Mouse (Mus musculus) C2C12 (cell line): ENCODE results near the gene Nrap.

Source experiments
- CTCF ChIP-seq: IDR thresholded peaks from one replicate; pipeline ENCODE4 v1.5.1; 2011; ENCODE audit not compliant: control insufficient read depth, insufficient read depth, insufficient read length
- USF1 ChIP-seq: IDR thresholded peaks from one replicate; pipeline ENCODE4 v1.6.1; 2011; ENCODE audit warnings: low read depth, mild to moderate bottlenecking, control low read depth, moderate library complexity

GRCm38 (mm10) chr19:56378554-56379172 lies 11.2 kb downstream of the Nrap start:
- TF ChIP-seq CTCF (no peak), USF1 (no peak)
